Mouse (Mus musculus): ENCODE measurements around the gene Trub2. TPM values are rescaled to one million over a fixed set of nuclear protein-coding genes. Genes with fewer than 3 reads are reported as not detected.

The Trub2 gene
- total and polyA plus RNA-seq, 3 experiments, result 32.6 to 41.4 (median 39.0) TPM

DNA sequence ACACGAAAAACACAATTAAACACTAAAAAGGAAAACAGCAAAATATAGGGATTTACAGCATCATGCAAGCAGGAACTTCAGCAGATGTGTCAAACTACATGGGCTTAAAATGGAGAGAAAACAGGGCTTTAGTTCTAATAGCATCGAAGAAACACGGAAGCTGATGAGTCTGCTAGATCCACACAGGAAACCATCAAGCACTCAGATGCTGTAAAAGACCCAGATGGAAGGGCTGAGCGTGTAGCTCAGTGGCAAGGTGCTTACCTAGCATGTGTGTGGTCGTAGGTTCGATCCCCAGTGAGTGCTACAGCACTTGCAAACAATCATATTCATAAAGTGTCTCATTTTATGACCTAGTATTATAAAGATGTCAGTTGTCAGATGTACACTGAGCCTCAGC, 47.1 kb downstream of the Trub2 start:
- Histone ChIP-seq H3K9me3 (replicated peaks; ENCODE audit: low read length) (no peaks in the 10 kb centered on the region), H3K9ac (ENCODE audit: insufficient read depth, low read depth) (no peak overlapping the region), H3K27ac (ENCODE audit: insufficient read depth, low read depth) (no peak overlapping the region), H3K79me2 (replicated peaks; ENCODE audit: control insufficient read depth, extremely low read depth, insufficient read depth, poor library complexity, severe bottlenecking) (no peaks in the 10 kb centered on the region), H3K4me2 (ENCODE audit: insufficient read depth, low read depth, poor library complexity, severe bottlenecking) (no peak overlapping the region), H3K27me3 (replicated peaks) (no peaks in the 10 kb centered on the region), H3K4me3 (replicated peaks in 1 of 3; ENCODE audit: low read depth in 2 of 3, low read length in 2 of 3, poor library complexity in 1 of 3) (no peak overlapping the region), H3K4me1 (ENCODE audit: control insufficient read depth in 1 of 2, insufficient read depth in 2 of 2) (peaks cover 0 to 31% of the 10 kb centered on the region in 2 experiments; a peak in 2 of 4 replicates), H3K36me3 (replicated peaks in 1 of 2; ENCODE audit: control insufficient read depth in 1 of 2, insufficient read depth in 1 of 2, low read length in 1 of 2) (peaks cover 43 to 48% of the 10 kb centered on the region in 2 experiments)
- TF ChIP-seq MYC (IDR thresholded peaks at IDR 0.05; ENCODE audit: low read depth, low read length) (no peak), TBP (conservative IDR thresholded peaks at IDR 0.05; ENCODE audit: low read depth, low read length) (peak; percentile 76), SMC3 (IDR thresholded peaks at IDR 0.05; ENCODE audit: low read depth, low read length) (no peak), ZNF384 (IDR thresholded peaks at IDR 0.05; ENCODE audit: low read depth, low read length) (no peak)
- dilution Hi-C loops (cut with MboI; ENCODE audit: extremely low pct_ligation_motif_present, extremely low pct_unique_long_range_greater_than_20kb, low sequenced_read_pairs) (no loop called here), in situ Hi-C loops (cut with MboI; ENCODE audit: low pct_ligation_motif_present, low pct_unique_long_range_greater_than_20kb, low sequenced_read_pairs) (no loop called here)
- no peak for DNase-seq (ENCODE audit: extremely low read depth)

DNA sequence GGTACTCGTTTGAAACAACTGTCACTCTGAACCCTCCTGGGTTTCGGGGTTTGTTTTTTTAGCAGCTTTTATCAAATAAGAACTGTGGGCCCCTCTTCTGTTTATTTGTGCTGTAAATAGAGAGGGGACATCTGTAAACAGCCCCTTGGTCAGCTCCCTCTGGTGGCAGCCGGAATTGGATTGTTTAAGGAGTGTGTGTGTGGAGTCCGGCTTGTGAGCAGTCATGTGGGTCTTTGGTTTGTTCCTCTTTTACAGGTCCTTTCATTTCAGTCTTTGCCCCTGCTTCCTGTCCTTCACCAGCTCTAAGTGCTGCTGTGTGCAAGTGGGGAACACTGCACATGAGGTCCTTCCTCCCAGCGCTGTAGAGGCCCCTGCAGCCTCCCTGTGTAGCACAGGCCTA, 48.9 kb downstream of the Trub2 start:
- H3K27me3 ChIP-seq (replicated peaks), result no peaks in the 10 kb centered on the region
- in situ Hi-C loops (cut with MboI; ENCODE audit: low pct_ligation_motif_present, low pct_unique_long_range_greater_than_20kb, low sequenced_read_pairs) (no loop called here), dilution Hi-C loops (cut with MboI; ENCODE audit: extremely low pct_ligation_motif_present, extremely low pct_unique_long_range_greater_than_20kb, low sequenced_read_pairs) (no loop called here)
- no peak for TF ChIP-seq MEF2A (IDR thresholded peaks at IDR 0.05; ENCODE audit: borderline replicate concordance, low read depth, low read length)
- no peak for TF ChIP-seq TCF12 (IDR thresholded peaks at IDR 0.05; ENCODE audit: low read depth, low read length)
- no peak for TF ChIP-seq EP300 (IDR thresholded peaks at IDR 0.05; ENCODE audit: low read length)
- no peak for TF ChIP-seq ZMIZ1 (IDR thresholded peaks at IDR 0.05; ENCODE audit: low read depth, low read length)
- no peak for TF ChIP-seq MYC (IDR thresholded peaks at IDR 0.05; ENCODE audit: low read depth, low read length)
- no peak for TF ChIP-seq PAX5 (IDR thresholded peaks at IDR 0.05; ENCODE audit: low read length)
- no peak for TF ChIP-seq MAFK (IDR thresholded peaks at IDR 0.05; ENCODE audit: insufficient replicate concordance, low read length)
- TF ChIP-seq MXI1 (IDR thresholded peaks at IDR 0.05; ENCODE audit: low read depth, low read length), result no peak
- TF ChIP-seq IRF4 (IDR thresholded peaks at IDR 0.05; ENCODE audit: low read depth, low read length), result no peak
- no peak for TF ChIP-seq MAX (IDR thresholded peaks at IDR 0.05; ENCODE audit: low read length)
- TF ChIP-seq BHLHE40 (IDR thresholded peaks at IDR 0.05; ENCODE audit: low read depth, low read length), result no peak
- TF ChIP-seq UBTF (IDR thresholded peaks at IDR 0.05; ENCODE audit: low read depth, low read length), result no peak
- no peak for TF ChIP-seq JUND (conservative IDR thresholded peaks at IDR 0.05; ENCODE audit: low read depth, low read length)
- no peak for TF ChIP-seq ZC3H11A (IDR thresholded peaks at IDR 0.05; ENCODE audit: low read depth, low read length)
- no peak for TF ChIP-seq SIN3A (IDR thresholded peaks at IDR 0.05; ENCODE audit: low read length)
- H3K4me2 ChIP-seq (ENCODE audit: insufficient read depth, low read depth, poor library complexity, severe bottlenecking), result no peak overlapping the region
- H3K9ac ChIP-seq (ENCODE audit: insufficient read depth, low read depth), result no peak overlapping the region
- peaks cover 0 to 31% of the 10 kb centered on the region in 2 experiments; a peak in 2 of 4 replicates for H3K4me1 ChIP-seq (ENCODE audit: control insufficient read depth in 1 of 2, insufficient read depth in 2 of 2)
- H3K36me3 ChIP-seq (replicated peaks in 1 of 2; ENCODE audit: control insufficient read depth in 1 of 2, insufficient read depth in 1 of 2, low read length in 1 of 2), result peaks cover 60 to 66% of the 10 kb centered on the region in 2 experiments
- DNase-seq (ENCODE audit: extremely low read depth), result peak; percentile 32
- no peaks in the 10 kb centered on the region for H3K79me2 ChIP-seq (replicated peaks; ENCODE audit: control insufficient read depth, extremely low read depth, insufficient read depth, poor library complexity, severe bottlenecking)
- no peak overlapping the region for H3K27ac ChIP-seq (ENCODE audit: insufficient read depth, low read depth)
- H3K4me3 ChIP-seq (replicated peaks in 1 of 3; ENCODE audit: low read depth in 2 of 3, low read length in 2 of 3, poor library complexity in 1 of 3), result no peak overlapping the region
- no peaks in the 10 kb centered on the region for H3K9me3 ChIP-seq (replicated peaks; ENCODE audit: low read length)
